Mouse (Mus musculus): ENCODE measurements around the gene Hs3st1. TPM values are rescaled to one million over a fixed set of nuclear protein-coding genes. Genes with fewer than 3 reads are reported as not detected.

The Hs3st1 gene
- polyA plus RNA-seq, 1 experiment = 2.7 TPM

DNA sequence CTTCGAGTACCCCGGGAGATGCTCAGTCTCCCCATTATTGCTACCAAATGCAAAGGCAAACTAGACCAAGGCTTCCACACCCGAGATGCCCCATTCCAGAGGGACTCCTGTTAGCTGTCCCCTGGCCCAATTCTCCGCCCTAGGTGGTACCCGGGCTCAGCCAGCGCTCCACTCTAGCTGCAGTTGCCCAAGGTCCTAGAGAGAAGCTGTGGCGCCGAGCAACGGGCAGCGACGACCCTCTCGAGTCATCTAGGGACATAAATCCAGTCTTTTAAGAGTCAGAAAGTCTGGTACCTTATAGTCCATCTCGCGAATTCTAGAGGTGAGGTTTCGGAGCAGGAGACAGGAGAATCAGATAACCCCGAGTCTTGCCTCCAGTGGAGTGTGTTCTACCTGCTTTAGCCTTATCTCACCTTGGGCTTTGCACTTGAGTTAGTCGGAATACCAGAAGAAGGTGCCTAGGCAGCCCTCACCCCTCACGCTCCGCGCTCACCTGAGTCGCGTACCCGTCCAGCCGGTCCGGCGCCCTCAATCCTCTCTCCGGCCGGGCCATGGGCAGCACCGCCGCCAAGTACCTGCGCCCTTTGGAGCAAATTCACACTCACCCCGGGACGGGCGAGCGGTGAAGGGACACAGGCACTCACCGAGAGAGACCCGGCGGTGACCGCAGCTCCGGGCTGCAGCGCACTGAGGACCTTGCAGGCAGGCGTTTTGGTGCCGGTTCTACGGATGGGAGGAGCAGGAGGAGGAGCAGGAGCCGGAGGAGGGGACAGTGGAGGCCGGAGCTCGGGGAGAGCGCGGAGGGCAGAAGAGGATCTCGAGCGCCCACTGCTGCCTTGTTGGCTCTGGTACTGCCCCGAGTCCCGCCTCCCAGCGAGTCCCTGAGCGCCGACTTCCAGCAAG, 111.1 kb downstream of the Hs3st1 start:
- peak overlapping the region; percentile 63 for H3K4me3 ChIP-seq (ENCODE audit: insufficient read depth, low read length)
- no peak overlapping the region for H3K27ac ChIP-seq (ENCODE audit: insufficient read depth, low read length)
- H3K4me1 ChIP-seq (ENCODE audit: control insufficient read depth, insufficient read depth, low read length) = no peaks in the 10 kb centered on the region
- peak; percentile 87 for TF ChIP-seq POLR2A (IDR thresholded peaks at IDR 0.05; ENCODE audit: low read depth, low read length)
- TF ChIP-seq CTCF (IDR thresholded peaks at IDR 0.05; ENCODE audit: borderline replicate concordance, insufficient read depth, low read length) = peak; percentile 56; the same call in 1 of the 2 replicates

DNA sequence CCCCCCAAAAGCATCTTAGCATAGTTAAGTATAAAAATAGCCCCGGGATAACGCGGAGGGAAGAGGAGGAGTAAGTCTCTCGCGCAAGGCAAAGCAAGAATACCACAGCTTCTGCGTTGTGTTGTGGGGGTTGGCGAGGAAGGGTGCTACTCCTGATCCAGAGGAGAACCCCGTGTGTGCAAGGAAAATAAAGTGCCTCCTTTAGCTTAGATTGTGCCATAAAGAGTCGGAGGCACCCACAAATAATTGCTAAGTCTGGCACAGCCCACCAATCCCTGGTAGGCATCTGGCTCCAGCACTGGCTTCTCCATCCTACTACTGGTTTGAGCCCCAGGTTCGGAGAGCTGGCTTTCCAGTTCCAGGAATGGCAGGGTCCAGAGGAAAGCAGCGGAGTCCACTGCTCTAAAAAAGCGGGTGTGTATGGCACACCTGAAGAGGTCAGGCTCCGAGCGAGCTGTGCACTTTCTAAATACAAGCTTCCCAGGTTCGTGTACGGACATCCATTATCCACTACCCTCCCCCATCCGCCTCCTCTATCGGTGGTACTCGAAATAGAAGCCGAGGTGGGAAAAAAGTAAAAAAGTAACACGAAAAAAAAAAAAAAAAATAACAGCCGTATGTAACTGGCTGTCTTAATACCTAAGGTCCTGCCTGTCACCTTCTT, 111.9 kb downstream of the Hs3st1 start:
- peak overlapping the region; percentile 63 for H3K4me3 ChIP-seq (ENCODE audit: insufficient read depth, low read length)
- no peak for TF ChIP-seq CTCF (IDR thresholded peaks at IDR 0.05; ENCODE audit: borderline replicate concordance, insufficient read depth, low read length)
- no peak for TF ChIP-seq POLR2A (IDR thresholded peaks at IDR 0.05; ENCODE audit: low read depth, low read length)
- no peaks in the 10 kb centered on the region for H3K4me1 ChIP-seq (ENCODE audit: control insufficient read depth, insufficient read depth, low read length)
- no peak overlapping the region for H3K27ac ChIP-seq (ENCODE audit: insufficient read depth, low read length)

DNA sequence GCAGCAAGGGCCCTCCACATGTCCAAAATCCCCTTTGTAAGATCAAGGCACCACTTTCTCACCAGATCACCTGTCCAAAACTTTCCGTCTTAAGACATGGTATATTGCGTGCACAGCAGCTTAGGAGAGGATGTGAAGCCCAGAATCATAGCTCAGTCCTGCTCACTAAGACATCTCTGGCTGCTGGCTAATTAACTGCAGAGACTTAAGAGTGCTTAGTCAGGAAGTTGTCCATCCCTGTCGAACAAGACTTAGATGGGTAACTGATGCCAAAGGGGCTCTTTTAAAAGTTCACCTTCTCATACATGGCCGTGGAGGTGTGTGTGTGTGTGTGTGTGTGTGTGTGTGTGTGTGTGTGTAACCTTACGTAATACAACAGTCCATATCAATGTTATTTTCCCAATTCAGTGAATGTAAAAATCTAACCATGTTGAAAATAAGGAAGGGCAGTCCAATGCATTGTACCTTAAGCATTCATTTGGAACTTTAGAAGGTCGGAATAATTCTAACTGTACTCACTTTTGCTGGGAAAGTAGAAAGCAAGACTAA, 113.0 kb downstream of the Hs3st1 start:
- Histone ChIP-seq H3K4me3 (ENCODE audit: insufficient read depth, low read length) (no peak overlapping the region), H3K27ac (ENCODE audit: insufficient read depth, low read length) (no peak overlapping the region), H3K4me1 (ENCODE audit: control insufficient read depth, insufficient read depth, low read length) (peaks cover 3% of the 10 kb centered on the region; the same call in 1 of the 2 replicates)
- no peak for TF ChIP-seq CTCF (IDR thresholded peaks at IDR 0.05; ENCODE audit: borderline replicate concordance, insufficient read depth, low read length)
- no peak for TF ChIP-seq POLR2A (IDR thresholded peaks at IDR 0.05; ENCODE audit: low read depth, low read length)

DNA sequence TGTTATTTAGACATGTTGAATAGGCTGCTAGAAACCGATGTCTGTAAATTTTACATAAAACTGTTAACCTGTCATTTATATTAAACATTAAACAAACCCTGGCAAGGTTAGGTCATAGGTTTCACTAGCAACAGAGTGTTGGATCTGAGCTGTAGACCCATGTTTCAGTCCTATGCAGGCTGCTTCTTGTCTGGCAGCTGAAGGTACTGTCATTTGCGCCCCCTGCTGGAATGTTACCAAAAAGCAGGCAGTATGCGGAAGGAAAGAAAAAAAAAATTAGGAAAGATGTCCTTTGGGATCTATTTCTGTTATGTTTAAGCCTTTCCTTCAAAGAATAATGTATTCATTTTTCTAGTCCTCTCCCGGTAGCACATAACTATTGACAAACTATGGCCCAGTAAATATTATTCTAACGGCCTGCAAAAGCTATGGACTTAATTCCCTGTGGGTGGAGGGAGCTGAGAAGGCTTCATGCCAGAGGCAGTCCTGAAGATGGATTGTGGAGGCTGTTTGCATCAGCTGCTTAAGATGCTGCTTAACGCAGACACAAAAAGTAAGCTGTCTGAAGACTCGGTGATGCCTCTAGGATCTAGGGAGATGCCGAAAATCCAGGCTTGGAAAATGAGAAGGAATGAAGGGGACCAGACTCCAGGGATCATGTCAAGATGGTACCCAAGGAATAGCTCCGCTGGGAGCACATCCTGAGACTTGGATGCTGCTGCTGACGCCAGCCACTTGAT, 115.7 kb downstream of the Hs3st1 start:
- Histone ChIP-seq H3K4me1 (ENCODE audit: control insufficient read depth, insufficient read depth, low read length) (peaks cover 3% of the 10 kb centered on the region; the same call in 1 of the 2 replicates), H3K4me3 (ENCODE audit: insufficient read depth, low read length) (no peak overlapping the region), H3K27ac (ENCODE audit: insufficient read depth, low read length) (no peak overlapping the region)
- TF ChIP-seq POLR2A (IDR thresholded peaks at IDR 0.05; ENCODE audit: low read depth, low read length) = no peak
- TF ChIP-seq CTCF (IDR thresholded peaks at IDR 0.05; ENCODE audit: borderline replicate concordance, insufficient read depth, low read length) = peak; percentile 44; the same call in 1 of the 2 replicates

DNA sequence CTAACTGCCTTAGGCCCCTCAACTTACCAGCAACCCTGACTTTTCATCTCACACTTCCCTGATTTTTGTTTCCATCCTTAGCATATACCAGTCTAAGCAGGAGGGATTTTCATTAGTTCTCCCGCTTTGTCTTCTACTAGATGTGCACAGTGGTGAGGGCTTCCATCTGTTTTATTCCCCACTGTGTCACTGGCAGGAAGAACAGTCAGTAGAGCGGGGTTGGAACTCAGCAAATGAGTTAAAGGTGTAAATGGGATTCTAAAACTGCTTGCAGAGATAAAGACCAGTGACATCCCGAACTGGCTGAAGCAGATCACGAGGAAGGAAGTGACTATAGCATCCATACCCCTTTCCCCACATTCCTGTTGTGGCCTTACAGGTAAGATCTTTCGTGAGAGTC, 116.3 kb downstream of the Hs3st1 start:
- TF ChIP-seq POLR2A (IDR thresholded peaks at IDR 0.05; ENCODE audit: low read depth, low read length) (no peak), CTCF (IDR thresholded peaks at IDR 0.05; ENCODE audit: borderline replicate concordance, insufficient read depth, low read length) (no peak)
- H3K4me3 ChIP-seq (ENCODE audit: insufficient read depth, low read length) = no peak overlapping the region
- H3K4me1 ChIP-seq (ENCODE audit: control insufficient read depth, insufficient read depth, low read length) = peaks cover 3% of the 10 kb centered on the region; the same call in 1 of the 2 replicates
- no peak overlapping the region for H3K27ac ChIP-seq (ENCODE audit: insufficient read depth, low read length)

DNA sequence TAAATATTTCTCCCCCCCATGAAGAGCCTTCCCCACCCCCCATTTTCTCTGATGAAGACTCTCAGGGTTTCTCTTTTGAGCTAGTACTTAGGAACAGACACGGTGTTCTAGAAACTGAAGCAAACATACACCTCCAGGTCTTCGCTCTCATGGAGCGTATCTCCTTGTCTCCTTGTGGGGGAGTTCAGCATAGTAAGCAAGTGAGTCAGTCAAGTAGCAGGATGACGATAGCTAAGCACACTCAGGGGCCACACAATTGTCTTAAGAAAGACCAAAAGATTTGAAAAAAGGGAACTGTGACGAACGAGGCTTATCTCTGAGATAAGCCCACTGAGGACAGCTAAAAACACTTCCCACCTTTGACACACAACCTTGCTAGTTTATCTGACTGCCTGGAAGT, 117.4 kb downstream of the Hs3st1 start:
- H3K4me3 ChIP-seq (ENCODE audit: insufficient read depth, low read length) = no peak overlapping the region
- no peak overlapping the region for H3K27ac ChIP-seq (ENCODE audit: insufficient read depth, low read length)
- TF ChIP-seq CTCF (IDR thresholded peaks at IDR 0.05; ENCODE audit: borderline replicate concordance, insufficient read depth, low read length) (no peak), POLR2A (IDR thresholded peaks at IDR 0.05; ENCODE audit: low read depth, low read length) (no peak)
- H3K4me1 ChIP-seq (ENCODE audit: control insufficient read depth, insufficient read depth, low read length) = peaks cover 3% of the 10 kb centered on the region; the same call in 1 of the 2 replicates

DNA sequence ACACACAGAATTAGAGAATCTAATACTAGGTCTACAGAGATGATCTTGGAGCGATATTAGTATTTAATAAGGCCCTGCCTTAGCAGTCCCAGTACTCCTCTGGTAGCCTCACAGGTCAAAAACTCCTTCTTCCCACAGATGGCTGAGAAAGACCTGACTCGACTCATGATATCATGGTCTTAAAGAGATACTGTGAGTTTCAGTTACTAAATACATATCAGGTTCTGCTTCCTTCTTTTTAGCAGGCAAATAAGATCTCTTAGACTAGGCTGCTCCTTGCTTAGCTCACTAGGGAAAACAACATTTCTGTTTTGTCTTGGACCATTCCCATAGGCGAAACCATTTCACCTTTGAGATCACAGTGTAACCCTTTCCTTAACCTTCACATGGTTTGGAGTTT, 119.2 kb downstream of the Hs3st1 start:
- peaks cover 3% of the 10 kb centered on the region; the same call in 1 of the 2 replicates for H3K4me1 ChIP-seq (ENCODE audit: control insufficient read depth, insufficient read depth, low read length)
- H3K27ac ChIP-seq (ENCODE audit: insufficient read depth, low read length) = no peak overlapping the region
- no peak overlapping the region for H3K4me3 ChIP-seq (ENCODE audit: insufficient read depth, low read length)
- TF ChIP-seq POLR2A (IDR thresholded peaks at IDR 0.05; ENCODE audit: low read depth, low read length) = no peak
- no peak for TF ChIP-seq CTCF (IDR thresholded peaks at IDR 0.05; ENCODE audit: borderline replicate concordance, insufficient read depth, low read length)

DNA sequence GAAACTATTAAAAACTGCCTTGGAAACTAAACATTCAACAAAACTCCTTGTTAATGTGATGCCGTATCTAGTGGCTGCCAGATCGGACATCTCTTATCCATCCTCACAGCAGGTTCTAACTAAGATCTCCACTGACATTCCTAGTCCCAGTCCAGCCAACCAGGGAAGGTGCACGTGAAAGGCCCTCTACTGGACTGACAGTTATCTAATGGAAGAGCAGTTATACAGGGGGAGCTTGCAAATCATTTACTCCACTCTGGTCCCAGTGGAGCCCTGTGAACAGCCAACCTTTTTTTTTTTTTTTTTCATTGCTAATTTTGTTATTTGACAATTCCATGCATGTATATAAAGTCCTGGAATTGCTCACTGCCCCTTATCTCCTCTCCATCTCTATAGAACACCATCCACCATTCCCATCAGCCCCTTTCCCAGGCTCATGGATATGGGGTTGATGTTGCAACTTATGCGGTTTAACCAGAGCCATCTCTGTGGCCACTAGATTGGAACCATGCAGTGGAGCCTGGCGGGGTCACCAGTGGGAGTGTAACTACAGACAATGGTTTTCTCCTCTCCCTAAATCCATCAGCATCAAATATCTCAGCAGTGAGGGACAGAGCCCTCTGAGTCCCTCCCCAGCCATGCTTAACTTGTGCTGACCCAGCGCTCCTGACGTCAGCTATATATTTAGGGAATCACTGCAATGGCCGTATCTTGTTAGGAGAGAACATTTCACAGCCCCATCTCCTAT, 120.8 kb downstream of the Hs3st1 start:
- no peak overlapping the region for H3K4me3 ChIP-seq (ENCODE audit: insufficient read depth, low read length)
- H3K4me1 ChIP-seq (ENCODE audit: control insufficient read depth, insufficient read depth, low read length) = peaks cover 3% of the 10 kb centered on the region; the same call in 1 of the 2 replicates
- H3K27ac ChIP-seq (ENCODE audit: insufficient read depth, low read length) = no peak overlapping the region
- TF ChIP-seq CTCF (IDR thresholded peaks at IDR 0.05; ENCODE audit: borderline replicate concordance, insufficient read depth, low read length) = no peak
- TF ChIP-seq POLR2A (IDR thresholded peaks at IDR 0.05; ENCODE audit: low read depth, low read length) = no peak
